Mouse (Mus musculus) forebrain, postnatal 0 days (tissue): ENCODE data around the gene Hist1h4a. TPM values are rescaled to one million over a fixed set of nuclear protein-coding genes. Genes with fewer than 3 reads are reported as not detected.

Experiments
- ATAC-seq: fragments of 200-750 bp; cut with Nextera tagmentation; 2 replicates; pipeline ENCODE4 v1.8.0; 2017; ENCODE audit warnings: mild to moderate bottlenecking, moderate library complexity
- DNase-seq: peaks from one replicate; pipeline ENCODE4 v3.0.0-alpha.2; 2015
- H3K27ac ChIP-seq: fragments of 300-500 bp; sonication (generic); 2 replicates; pipeline ENCODE4 v1.5.1; 2014; ENCODE audit warnings: low read depth, mild to moderate bottlenecking, antibody characterized with exemption, low read length, moderate library complexity, mixed read lengths
- H3K27me3 ChIP-seq: fragments of 300-500 bp; sonication (generic); 2 replicates; pipeline ENCODE4 v1.6.1; 2014; ENCODE audit warnings: mild to moderate bottlenecking, low read length, mixed read lengths; ENCODE audit not compliant: insufficient read depth
- H3K36me3 ChIP-seq: fragments of 300-500 bp; sonication (generic); 2 replicates; pipeline ENCODE4 v1.6.1; 2014; ENCODE audit warnings: mild to moderate bottlenecking, moderate library complexity; ENCODE audit not compliant: insufficient read depth
- H3K4me1 ChIP-seq: fragments of 300-500 bp; sonication (generic); 2 replicates; pipeline ENCODE4 v1.6.1; 2014; ENCODE audit warnings: antibody characterized with exemption; ENCODE audit not compliant: insufficient read depth
- H3K4me2 ChIP-seq: fragments of 300-500 bp; sonication (generic); 2 replicates; pipeline ENCODE4 v1.6.1; 2014; ENCODE audit warnings: low read depth, mild to moderate bottlenecking, moderate library complexity
- H3K4me3 ChIP-seq: fragments of 300-500 bp; sonication (generic); 2 replicates; pipeline ENCODE4 v1.5.1; 2014; ENCODE audit warnings: low read depth, low read length, mixed read lengths
- H3K9ac ChIP-seq: fragments of 300-500 bp; sonication (generic); 2 replicates; pipeline ENCODE4 v1.6.1; 2014; ENCODE audit warnings: mild to moderate bottlenecking
- H3K9me3 ChIP-seq: fragments of 300-500 bp; sonication (generic); 2 replicates; pipeline ENCODE4 v1.6.1; 2016; ENCODE audit warnings: low read length
- CTCF ChIP-seq: sonication (generic); IDR thresholded peaks from 2 replicates; pipeline ENCODE4 v1.5.1; 2016; ENCODE audit warnings: antibody characterized with exemption, control low read depth, low read depth
- WGBS: fragments of 180-500 bp; shearing (Covaris S2); extraction: QIAGEN DNeasy Blood & Tissue Kit; methylation state at CpG from one replicate; pipeline ENCODE4 v1.1.7; 2014; 5-methylcytosine and 5-hydroxymethylcytosine counted together
- polyA plus RNA-seq: library from polyadenylated mRNA; unstranded; fragments of >200 nt; fragmentation: Nextera tagmentation; extraction: Ambion mirVana; gene quantifications from 2 replicates; pipeline ENCODE4 v1.2.1, GENCODE M21; 2015
- total RNA-seq: library from RNA; depleted of rRNA; stranded (reverse); fragments of >200 nt; gene quantifications from 2 replicates; pipeline ENCODE4 v1.2.3, GENCODE M21; 2014

Hist1h4a gene
- total and polyA plus RNA-seq, 2 experiments from 2014 or later: 303 TPM; not detected in 1

GRCm38 (mm10) chr13:23745381-23746161 lies 15.5 kb downstream of the Hist1h4a start, which contains the start of gene Hist1h3c:
TSS of gene Hist1h3c (minus strand) at chr13:23745602.
- peak; percentile 73 for ATAC-seq
- DNase-seq: peak; percentile 95
- Histone ChIP-seq H3K27me3 (no peaks in the 10 kb centered on the region), H3K36me3 (no peaks in the 10 kb centered on the region), H3K4me3 (peak within 1 kb of the TSS; percentile 41), H3K9ac (peak within 1 kb of the TSS; percentile 50), H3K9me3 (no peaks in the 10 kb centered on the region), H3K27ac (peak within 1 kb of the TSS; percentile 94), H3K4me1 (peaks cover under 1% of the 10 kb centered on the region; the same call in 1 of the 2 replicates), H3K4me2 (peak within 1 kb of the TSS; percentile 78)
- TF ChIP-seq CTCF: no peak
- 1% methylated on average over 22 of the region's 28 CpGs for WGBS

GRCm38 (mm10) chr13:23744421-23745380 lies 16.3 kb downstream of the Hist1h4a start:
- WGBS: 1% methylated on average over 13 of the region's 36 CpGs
- DNase-seq: no peak
- Histone ChIP-seq H3K9me3 (no peaks in the 10 kb centered on the region), H3K36me3 (no peaks in the 10 kb centered on the region), H3K27me3 (no peaks in the 10 kb centered on the region), H3K4me1 (peaks cover 6% of the 10 kb centered on the region), H3K4me2 (peak overlapping the region; percentile 78), H3K27ac (no peak overlapping the region), H3K4me3 (peak overlapping the region; percentile 41; the same call in 1 of the 2 replicates), H3K9ac (0 out of 2 replicates have a peak overlapping the region, but pooled peaks have one; percentile 22)
- ATAC-seq: no peak
- no peak for TF ChIP-seq CTCF

- no peak overlapping the region for H3K4me2 ChIP-seq
- no peak overlapping the region for H3K9ac ChIP-seq
- no peak for ATAC-seq
- no peaks in the 10 kb centered on the region for H3K9me3 ChIP-seq
- peaks cover 6% of the 10 kb centered on the region for H3K4me1 ChIP-seq
- 31% methylated on average over 4 of the region's 4 CpGs for WGBS
- TF ChIP-seq CTCF: no peak
- H3K27me3 ChIP-seq: no peaks in the 10 kb centered on the region
- H3K4me3 ChIP-seq: no peak overlapping the region
- no peaks in the 10 kb centered on the region for H3K36me3 ChIP-seq
- no peak for DNase-seq
- no peak overlapping the region for H3K27ac ChIP-seq
Observed at GRCm38 (mm10) chr13:23743963-23744362, 17.1 kb downstream of the Hist1h4a start.

GRCm38 (mm10) chr13:23743215-23743614 lies 17.8 kb downstream of the Hist1h4a start:
- no peaks in the 10 kb centered on the region for H3K9me3 ChIP-seq
- H3K4me1 ChIP-seq: peaks cover 6% of the 10 kb centered on the region
- 78% methylated on average over 5 of the region's 5 CpGs for WGBS
- no peak overlapping the region for H3K9ac ChIP-seq
- H3K36me3 ChIP-seq: no peaks in the 10 kb centered on the region
- ATAC-seq (no peak), DNase-seq (no peak)
- TF ChIP-seq CTCF: no peak
- H3K4me3 ChIP-seq: no peak overlapping the region
- H3K27ac ChIP-seq: no peak overlapping the region
- no peaks in the 10 kb centered on the region for H3K27me3 ChIP-seq
- no peak overlapping the region for H3K4me2 ChIP-seq

- Histone ChIP-seq H3K4me1 (peaks cover 6% of the 10 kb centered on the region), H3K4me3 (no peak overlapping the region), H3K27ac (no peak overlapping the region), H3K36me3 (no peaks in the 10 kb centered on the region), H3K9ac (no peak overlapping the region), H3K4me2 (no peak overlapping the region), H3K27me3 (no peaks in the 10 kb centered on the region), H3K9me3 (no peaks in the 10 kb centered on the region)
- no peak for TF ChIP-seq CTCF
- ATAC-seq (no peak), DNase-seq (no peak)
Observed at GRCm38 (mm10) chr13:23742007-23742406, 19.0 kb downstream of the Hist1h4a start.

- 69% methylated on average over 5 of the region's 5 CpGs for WGBS
- TF ChIP-seq CTCF: no peak
- Histone ChIP-seq H3K36me3 (no peaks in the 10 kb centered on the region), H3K27ac (no peak overlapping the region), H3K9ac (no peak overlapping the region), H3K4me3 (no peak overlapping the region), H3K4me1 (peaks cover 6% of the 10 kb centered on the region), H3K27me3 (no peaks in the 10 kb centered on the region), H3K4me2 (no peak overlapping the region), H3K9me3 (no peaks in the 10 kb centered on the region)
- ATAC-seq (no peak), DNase-seq (no peak)
Observed at GRCm38 (mm10) chr13:23740910-23741309, 20.1 kb downstream of the Hist1h4a start.
